Mouse (Mus musculus): ENCODE results near the gene Zfp384. TPM values are rescaled to one million over a fixed set of nuclear protein-coding genes. Genes with fewer than 3 reads are reported as not detected.
"Not testable (repeated sequence)": the region's sequence is repeated elsewhere in the genome, so short reads cannot be mapped to it uniquely, and the experiment has no call there.

The Zfp384 gene
- polyA plus RNA-seq, 1 experiment from 2014 or later, result 9.3 TPM

GRCm38 (mm10) chr6:125009181-125010073 is 482 bp downstream of the Zfp384 start:
- Histone ChIP-seq H3K4me2 (peak overlapping the region; percentile 79), H3K9me3 (no peaks in the 10 kb centered on the region), H3K36me3 (peaks cover 36% of the 10 kb centered on the region), H3K4me3 (peak overlapping the region; percentile 83), H3K9ac (peak overlapping the region; percentile 98), H3K27ac (replicated peaks) (peak overlapping the region; percentile 99), H3K4me1 (peaks cover 35% of the 10 kb centered on the region), H3K27me3 (replicated peaks) (0 out of 2 replicates have a peak, but pooled peaks cover 4% of the 10 kb centered on the region)
- ATAC-seq (ENCODE audit: extremely low read depth, insufficient number of reproducible peaks, low FRiP score, low TSS enrichment), result peak; percentile 84
- WGBS, result under 1% methylated on average over 60 of the region's 78 CpGs

GRCm38 (mm10) chr6:125017682-125018081 is 8.7 kb downstream of the Zfp384 start:
- H3K4me2 ChIP-seq, result no peak overlapping the region
- 89% methylated on average over 3 of the region's 3 CpGs for WGBS
- H3K4me3 ChIP-seq, result no peak overlapping the region
- H3K9me3 ChIP-seq, result no peaks in the 10 kb centered on the region
- no peaks in the 10 kb centered on the region for H3K27me3 ChIP-seq (replicated peaks)
- no peak overlapping the region for H3K27ac ChIP-seq (replicated peaks)
- no peak overlapping the region for H3K9ac ChIP-seq
- no peaks in the 10 kb centered on the region for H3K4me1 ChIP-seq
- no peak for ATAC-seq (ENCODE audit: extremely low read depth, insufficient number of reproducible peaks, low FRiP score, low TSS enrichment)
- H3K36me3 ChIP-seq, result peaks cover 92% of the 10 kb centered on the region

GRCm38 (mm10) chr6:125030532-125030931 is 21.6 kb downstream of the Zfp384 start:
- ATAC-seq (ENCODE audit: extremely low read depth, insufficient number of reproducible peaks, low FRiP score, low TSS enrichment); H3K27ac ChIP-seq (replicated peaks); H3K4me2 ChIP-seq; H3K4me3 ChIP-seq; H3K27me3 ChIP-seq (replicated peaks); H3K9me3 ChIP-seq; H3K4me1 ChIP-seq; H3K9ac ChIP-seq: not testable (repeated sequence)
- WGBS, result 37% methylated on average over 7 of the region's 9 CpGs
- peaks cover 87% of the 10 kb centered on the region for H3K36me3 ChIP-seq

- H3K36me3 ChIP-seq, result peaks cover 87% of the 10 kb centered on the region
- no peak overlapping the region for H3K4me2 ChIP-seq
- no peaks in the 10 kb centered on the region for H3K9me3 ChIP-seq
- H3K4me1 ChIP-seq, result no peaks in the 10 kb centered on the region
- 80% methylated on average over 16 of the region's 16 CpGs for WGBS
- H3K9ac ChIP-seq, result no peak overlapping the region
- H3K4me3 ChIP-seq, result no peak overlapping the region
- no peak for ATAC-seq (ENCODE audit: extremely low read depth, insufficient number of reproducible peaks, low FRiP score, low TSS enrichment)
- no peak overlapping the region for H3K27ac ChIP-seq (replicated peaks)
- no peaks in the 10 kb centered on the region for H3K27me3 ChIP-seq (replicated peaks)
These were observed 22.7 kb downstream of the Zfp384 start for GRCm38 (mm10) chr6:125031604-125032003.

- Histone ChIP-seq H3K36me3 (peaks cover 52% of the 10 kb centered on the region), H3K9ac (peak overlapping the region; percentile 63; the same call in 1 of the 2 replicates), H3K4me3 (peak overlapping the region; percentile 82), H3K27me3 (replicated peaks) (no peaks in the 10 kb centered on the region), H3K27ac (replicated peaks) (peak overlapping the region; percentile 67), H3K9me3 (no peaks in the 10 kb centered on the region), H3K4me2 (peak overlapping the region; percentile 87), H3K4me1 (peaks cover 15% of the 10 kb centered on the region)
- no peak for ATAC-seq (ENCODE audit: extremely low read depth, insufficient number of reproducible peaks, low FRiP score, low TSS enrichment)
- 85% methylated on average over 4 of the region's 4 CpGs for WGBS
These were observed 29.7 kb downstream of the Zfp384 start for GRCm38 (mm10) chr6:125038666-125039065.

GRCm38 (mm10) chr6:125039131-125039530 is 30.2 kb downstream of the Zfp384 start:
- H3K4me2 ChIP-seq, result peak overlapping the region; percentile 87
- no peaks in the 10 kb centered on the region for H3K9me3 ChIP-seq
- peaks cover 15% of the 10 kb centered on the region for H3K4me1 ChIP-seq
- no peaks in the 10 kb centered on the region for H3K27me3 ChIP-seq (replicated peaks)
- H3K36me3 ChIP-seq, result peaks cover 52% of the 10 kb centered on the region
- peak overlapping the region; percentile 82 for H3K4me3 ChIP-seq
- peak overlapping the region; percentile 63 for H3K9ac ChIP-seq
- WGBS, result 5% methylated on average over 8 of the region's 8 CpGs
- ATAC-seq (ENCODE audit: extremely low read depth, insufficient number of reproducible peaks, low FRiP score, low TSS enrichment), result no peak
- peak overlapping the region; percentile 67 for H3K27ac ChIP-seq (replicated peaks)

- Histone ChIP-seq H3K36me3 (peaks cover 52% of the 10 kb centered on the region), H3K27ac (replicated peaks) (peak within 1 kb of the TSS; percentile 72), H3K4me1 (peaks cover 15% of the 10 kb centered on the region), H3K9me3 (no peaks in the 10 kb centered on the region), H3K27me3 (replicated peaks) (no peaks in the 10 kb centered on the region), H3K9ac (peak within 1 kb of the TSS; percentile 85), H3K4me2 (peak within 1 kb of the TSS; percentile 87), H3K4me3 (peak within 1 kb of the TSS; percentile 82)
- under 1% methylated on average over 26 of the region's 26 CpGs for WGBS
- ATAC-seq (ENCODE audit: extremely low read depth, insufficient number of reproducible peaks, low FRiP score, low TSS enrichment), result peak; percentile 93
These were observed 30.7 kb downstream of the Zfp384 start, which contains the start of gene Ing4 for GRCm38 (mm10) chr6:125039533-125040153. Ing4 (plus strand) TSS chr6:125039760.

- no peaks in the 10 kb centered on the region for H3K9me3 ChIP-seq
- peak overlapping the region; percentile 82 for H3K4me3 ChIP-seq
- H3K27ac ChIP-seq (replicated peaks), result peak overlapping the region; percentile 72
- peaks cover 15% of the 10 kb centered on the region for H3K4me1 ChIP-seq
- H3K36me3 ChIP-seq, result peaks cover 51% of the 10 kb centered on the region
- peak overlapping the region; percentile 85 for H3K9ac ChIP-seq
- no peak for ATAC-seq (ENCODE audit: extremely low read depth, insufficient number of reproducible peaks, low FRiP score, low TSS enrichment)
- 14% methylated on average over 7 of the region's 7 CpGs for WGBS
- peak overlapping the region; percentile 87 for H3K4me2 ChIP-seq
- no peaks in the 10 kb centered on the region for H3K27me3 ChIP-seq (replicated peaks)
These were observed 31.3 kb downstream of the Zfp384 start for GRCm38 (mm10) chr6:125040221-125040620.

- peaks cover 50% of the 10 kb centered on the region for H3K36me3 ChIP-seq
- no peaks in the 10 kb centered on the region for H3K9me3 ChIP-seq
- 73% methylated on average over 7 of the region's 7 CpGs for WGBS
- H3K27me3 ChIP-seq (replicated peaks), result no peaks in the 10 kb centered on the region
- H3K4me3 ChIP-seq, result no peak overlapping the region
- H3K4me1 ChIP-seq, result peaks cover 15% of the 10 kb centered on the region
- ATAC-seq (ENCODE audit: extremely low read depth, insufficient number of reproducible peaks, low FRiP score, low TSS enrichment), result no peak
- no peak overlapping the region for H3K4me2 ChIP-seq
- no peak overlapping the region for H3K9ac ChIP-seq
- no peak overlapping the region for H3K27ac ChIP-seq (replicated peaks)
These were observed 32.1 kb downstream of the Zfp384 start for GRCm38 (mm10) chr6:125041047-125041446.

GRCm38 (mm10) chr6:125042081-125042480 is 33.1 kb downstream of the Zfp384 start:
- H3K27me3 ChIP-seq (replicated peaks), result no peaks in the 10 kb centered on the region
- 76% methylated on average over 7 of the region's 7 CpGs for WGBS
- H3K9ac ChIP-seq, result no peak overlapping the region
- H3K4me1 ChIP-seq, result peaks cover 15% of the 10 kb centered on the region
- no peak overlapping the region for H3K4me2 ChIP-seq
- peaks cover 50% of the 10 kb centered on the region for H3K36me3 ChIP-seq
- no peak overlapping the region for H3K27ac ChIP-seq (replicated peaks)
- no peaks in the 10 kb centered on the region for H3K9me3 ChIP-seq
- ATAC-seq (ENCODE audit: extremely low read depth, insufficient number of reproducible peaks, low FRiP score, low TSS enrichment), result no peak
- no peak overlapping the region for H3K4me3 ChIP-seq

GRCm38 (mm10) chr6:125046691-125047090 is 37.7 kb downstream of the Zfp384 start:
- Histone ChIP-seq H3K27me3 (replicated peaks) (no peaks in the 10 kb centered on the region), H3K27ac (replicated peaks) (no peak overlapping the region), H3K9me3 (no peaks in the 10 kb centered on the region), H3K36me3 (peaks cover 82% of the 10 kb centered on the region), H3K9ac (no peak overlapping the region), H3K4me2 (no peak overlapping the region), H3K4me3 (no peak overlapping the region), H3K4me1 (no peaks in the 10 kb centered on the region)
- WGBS, result 38% methylated on average over 5 of the region's 5 CpGs
- no peak for ATAC-seq (ENCODE audit: extremely low read depth, insufficient number of reproducible peaks, low FRiP score, low TSS enrichment)

Data from heart, embryonic 13.5 days (tissue).